Mouse (Mus musculus) gastrocnemius, postnatal 25 days (tissue): Measurements from ENCODE around the gene Stx7. TPM values are rescaled to one million over a fixed set of nuclear protein-coding genes. Genes with fewer than 3 reads are reported as not detected.
"Not testable (repeated sequence)": the region's sequence is repeated elsewhere in the genome, so short reads cannot be mapped to it uniquely, and the experiment has no call there.

Source experiments
- DNase-seq: peaks from one replicate; pipeline ENCODE4 v3.0.0; 2022
- long read RNA-seq, 2 experiments: library from polyadenylated mRNA; stranded (forward); transcript quantifications; one replicate each; pipeline ENCODE4 v2.0.0; 2021
- total RNA-seq, 2 experiments: library from RNA; stranded (reverse); gene quantifications; 1 replicate in 1 of 2; 2 replicates in 1 of 2; pipeline ENCODE4 v1.2.3; 2021

The Stx7 gene
- 10 to 100 TPM; 23.6 to 24.1 TPM for total RNA-seq
- long read RNA-seq, experiment 1, transcript Stx7-205 (10 exons, 3,435 nt), result major isoform, 37 of 42 reads
- long read RNA-seq, experiment 1, partial matches to known transcripts, result 0 of 42 reads
- long read RNA-seq, experiment 1, other reads (novel, unspliced or antisense), result 5 of 42 reads
- long read RNA-seq, experiment 2, transcript Stx7-205 (10 exons, 3,435 nt), result major isoform, 36 of 48 reads
- long read RNA-seq, experiment 2, partial matches to known transcripts, result 1 of 48 reads
- long read RNA-seq, experiment 2, other reads (novel, unspliced or antisense), result 9 of 48 reads

DNA sequence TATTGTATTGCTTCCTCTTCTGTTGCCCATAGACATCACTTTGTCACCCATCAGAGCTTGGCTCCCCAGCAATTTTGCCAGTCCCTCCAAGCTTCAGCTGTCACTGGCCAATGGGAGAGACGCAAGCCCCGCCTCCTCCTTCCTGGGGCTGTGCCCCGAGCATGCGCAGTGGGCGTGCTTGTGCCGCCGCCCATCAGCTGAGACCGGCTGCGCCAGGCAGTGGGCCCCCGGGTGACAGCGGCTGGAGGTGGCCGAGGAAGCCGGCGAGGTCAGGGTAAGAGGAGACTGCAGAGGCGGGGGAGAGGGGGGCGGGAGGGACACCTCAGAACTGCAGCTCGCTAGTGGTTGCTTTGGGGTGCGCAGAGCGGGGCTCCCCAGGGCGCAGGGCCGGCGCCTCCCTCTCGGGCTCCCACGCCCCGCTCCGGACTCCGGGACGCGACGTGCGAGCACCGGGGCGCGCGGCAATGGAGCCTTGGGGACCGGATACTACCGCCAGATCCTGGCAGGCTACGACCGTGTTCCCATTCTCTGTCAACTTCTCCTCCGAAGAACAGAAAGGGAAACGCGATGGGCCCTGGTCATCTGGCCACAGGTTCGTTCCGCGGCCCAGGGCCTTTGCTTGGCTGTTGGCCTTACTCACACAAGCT lies at the start of gene Stx7:
Gene Stx7 (plus strand): TSS at position 168 of the 647 bp plus-strand sequence.
- DNase-seq, result peak; percentile 93

GRCm38 (mm10) chr10:24101812-24102211 lies 47.3 kb upstream of the Stx7 start, which contains the start of gene Taar8c:
TSS of gene Taar8c (minus strand) at chr10:24101912.
- DNase-seq, result not testable (repeated sequence)

DNA sequence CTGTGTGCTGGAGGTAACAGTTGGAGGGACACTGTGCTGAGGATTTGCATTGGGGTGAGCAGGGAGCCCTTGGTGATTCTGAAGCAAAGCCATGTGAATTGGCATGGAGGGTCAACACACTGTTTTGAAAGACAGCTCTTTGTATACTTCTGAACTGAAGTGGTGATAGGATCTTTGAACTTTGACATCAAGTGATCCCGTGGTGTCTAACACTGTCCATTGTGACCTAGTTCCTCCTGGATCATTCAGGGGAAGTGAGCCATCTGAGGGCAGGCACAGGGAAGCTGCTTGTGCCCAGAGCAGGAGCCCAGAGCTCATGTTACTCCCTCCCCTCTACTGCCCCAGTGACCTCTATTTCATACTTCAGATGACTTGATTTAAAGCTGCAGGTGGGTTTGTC lies 45.8 kb upstream of the Stx7 start:
- not testable (repeated sequence) for DNase-seq

DNA sequence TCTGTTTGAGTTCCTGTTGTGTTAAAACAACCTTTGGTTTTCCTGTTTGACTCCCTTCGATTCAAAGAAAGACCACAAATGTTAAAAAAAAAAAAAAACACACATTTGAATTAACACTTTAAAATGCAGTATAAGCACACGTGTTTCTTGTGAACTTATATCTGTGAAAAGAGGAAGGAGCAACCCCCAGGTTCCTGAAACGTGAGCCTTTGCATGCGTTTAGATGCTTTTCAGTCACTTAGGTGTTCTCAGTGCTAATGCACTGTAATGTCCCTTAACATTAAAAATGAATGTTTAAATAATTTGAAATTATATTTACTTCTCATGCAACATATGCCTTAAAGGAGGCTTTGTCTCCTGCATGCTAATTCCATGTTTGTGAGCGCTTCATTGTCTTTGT lies 41.4 kb upstream of the Stx7 start:
- DNase-seq, result no peak

- DNase-seq, result no peak
Measured at GRCm38 (mm10) chr10:24108236-24108635, 40.9 kb upstream of the Stx7 start.

DNA sequence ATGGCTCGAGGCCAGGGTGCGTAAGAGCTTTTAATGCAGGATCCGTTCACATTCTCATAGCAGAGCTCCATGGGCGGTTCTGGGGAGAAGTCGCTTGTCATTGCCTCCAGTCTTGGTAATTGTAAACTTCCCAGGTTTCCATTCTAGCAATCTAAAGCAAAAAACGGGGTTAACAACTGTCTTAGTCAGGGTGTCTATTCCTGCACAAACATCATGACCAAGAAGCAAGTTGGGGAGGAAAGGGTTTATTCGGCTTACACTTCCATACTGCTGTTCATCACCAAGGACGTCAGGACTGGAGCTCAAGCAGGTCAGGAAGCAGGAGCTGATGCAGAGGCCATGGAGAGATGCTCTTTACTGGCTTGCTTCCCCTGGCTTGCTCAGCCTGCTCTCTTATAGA lies 39.7 kb upstream of the Stx7 start, which contains the start of gene Taar9:
Gene Taar9 (minus strand): TSS at position 101 of the 400 bp plus-strand sequence.
- DNase-seq, result not testable (repeated sequence)

DNA sequence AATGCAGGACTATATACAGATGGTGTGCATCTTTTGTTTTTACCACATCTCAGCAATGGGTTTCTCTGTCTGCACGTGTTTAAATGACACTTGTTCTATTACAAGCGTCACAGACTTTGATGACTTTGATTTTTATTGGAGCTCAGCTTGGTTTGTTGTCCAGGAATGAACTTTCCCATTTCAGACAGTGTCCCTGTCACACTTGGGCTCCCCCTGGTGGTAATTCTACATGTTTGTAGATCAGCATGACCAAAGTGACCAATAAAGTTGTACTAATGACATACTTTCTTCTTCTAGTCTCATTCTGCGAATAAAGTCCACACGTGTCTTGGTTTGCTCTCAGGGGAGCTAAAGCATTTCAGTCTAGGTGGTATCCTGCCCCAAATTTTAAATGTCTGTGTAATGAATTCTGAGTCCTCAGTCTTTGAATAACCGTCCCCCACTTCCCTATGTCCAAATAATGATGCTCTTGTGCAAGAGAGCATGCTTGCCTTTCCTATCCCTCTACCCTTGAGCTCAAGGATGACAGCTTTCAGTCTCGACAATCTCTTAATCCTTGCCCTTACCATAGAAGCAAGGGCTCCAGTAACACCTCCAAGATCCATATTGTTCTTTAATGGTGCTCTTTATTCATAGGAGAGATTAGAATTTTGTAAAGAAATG lies 37.9 kb upstream of the Stx7 start:
- DNase-seq, result no peak

DNA sequence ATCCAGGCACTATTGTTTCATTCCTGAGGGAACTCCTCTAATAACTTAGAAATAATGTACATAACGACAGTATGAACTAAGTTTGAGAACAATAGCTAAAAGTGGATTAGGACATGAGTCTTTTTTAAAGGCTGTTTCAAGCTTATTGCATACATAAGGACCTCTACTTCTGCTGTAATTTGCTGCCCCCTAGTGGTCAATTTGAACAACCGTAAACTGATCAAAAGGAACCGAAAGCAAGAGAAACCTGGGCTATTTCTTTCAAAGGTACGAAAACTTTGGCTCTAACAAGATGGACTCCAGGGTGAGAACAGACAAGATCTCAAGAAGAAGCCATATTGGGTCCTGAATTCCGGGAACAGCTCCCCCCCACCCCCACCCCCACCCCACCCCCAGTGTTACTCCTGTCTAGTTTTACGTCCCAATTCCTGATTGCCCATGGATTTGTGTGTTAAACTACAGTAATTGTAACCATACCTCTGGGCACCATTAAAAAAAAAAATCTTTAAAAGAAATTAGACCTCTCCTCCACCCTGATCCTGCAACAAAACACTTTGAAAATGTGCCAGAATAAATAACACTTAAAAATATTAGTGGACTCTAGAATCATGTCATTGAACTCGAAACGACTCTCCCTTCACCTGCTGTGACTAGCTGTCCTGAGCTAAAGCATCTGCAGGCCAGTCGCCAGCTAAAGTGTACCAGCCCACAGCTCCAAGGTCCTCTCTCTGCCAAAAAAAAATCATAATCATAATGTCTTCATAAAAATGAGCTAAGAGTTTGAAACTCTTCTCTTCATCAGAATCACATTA lies 17.4 kb upstream of the Stx7 start:
- no peak for DNase-seq

- DNase-seq, result no peak
Measured at GRCm38 (mm10) chr10:24132273-24132672, 16.8 kb upstream of the Stx7 start.

DNA sequence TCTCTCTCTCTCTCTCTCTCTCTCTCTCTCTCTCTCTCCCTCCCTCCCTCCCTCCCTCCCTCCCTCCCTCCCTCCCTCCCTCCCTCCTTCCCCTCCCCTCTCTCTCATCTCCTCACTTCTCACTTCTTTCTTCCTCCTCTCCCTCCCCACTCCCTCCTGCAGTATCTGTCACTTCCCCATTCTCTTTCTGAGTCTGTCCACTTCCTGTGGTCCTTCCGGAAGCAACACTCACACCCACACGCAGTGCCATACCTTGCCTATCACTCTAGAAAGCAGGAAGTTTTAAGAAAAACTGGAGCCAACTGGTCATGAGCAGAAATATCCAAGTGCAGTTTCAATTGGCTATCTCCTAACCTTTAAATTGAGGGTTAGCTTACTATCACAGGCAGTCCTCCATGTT lies 16.0 kb upstream of the Stx7 start:
- DNase-seq, result no peak

DNA sequence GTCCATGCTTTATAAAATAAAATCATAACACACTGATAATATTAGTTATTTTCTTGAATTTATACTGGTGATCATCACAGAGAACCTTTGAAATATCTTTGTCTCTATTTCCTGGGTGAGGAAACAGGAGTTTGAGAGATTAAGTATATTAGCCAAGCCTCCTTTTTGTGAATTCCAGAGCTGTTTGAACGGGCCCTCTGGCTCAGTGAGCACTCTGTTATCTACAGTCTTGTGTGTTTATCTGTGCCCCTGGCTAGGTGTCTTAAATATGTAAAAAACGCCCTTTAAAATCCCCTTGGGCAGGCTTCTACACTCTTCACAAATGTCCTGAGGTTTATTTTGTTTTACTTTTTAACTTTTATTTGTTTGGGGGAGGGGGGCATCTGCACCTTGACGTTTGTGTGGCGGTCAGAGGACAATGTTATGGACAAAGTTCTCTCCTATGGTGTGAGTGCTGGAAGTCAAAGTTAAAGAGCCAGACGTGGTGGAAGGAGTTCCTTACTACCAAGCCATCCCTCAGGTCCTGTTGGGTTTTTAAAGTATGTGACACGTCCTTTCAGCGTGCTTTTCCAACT lies 14.9 kb upstream of the Stx7 start:
- DNase-seq, result no peak

DNA sequence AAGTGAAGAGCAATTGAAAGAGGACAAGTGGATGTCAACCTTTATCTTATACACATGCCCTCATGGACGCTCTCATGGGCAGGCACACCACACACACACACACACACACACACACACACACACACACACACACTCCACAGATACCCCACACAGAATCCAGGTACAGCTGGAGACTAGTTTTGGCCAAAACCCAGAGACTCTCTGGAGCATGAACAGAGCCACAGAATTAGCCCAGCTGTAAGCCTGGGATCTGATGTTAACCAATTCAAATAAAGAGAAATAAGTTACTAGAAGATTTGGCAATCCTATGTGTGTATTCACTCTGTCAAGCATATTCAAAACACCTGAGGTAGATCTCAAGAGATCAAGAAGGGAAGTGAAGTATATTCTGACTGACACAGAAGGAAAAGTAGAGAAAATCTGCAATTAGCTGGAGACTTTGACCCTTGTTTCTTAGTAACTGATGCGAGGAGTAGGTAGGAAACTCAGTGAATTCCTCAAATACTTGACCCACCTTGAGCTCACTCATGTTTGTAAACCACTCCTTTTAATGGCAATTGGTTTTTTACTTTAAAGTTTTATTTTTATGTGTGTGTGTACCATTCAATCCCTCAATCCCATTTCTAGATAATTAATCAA lies 10.4 kb upstream of the Stx7 start:
- DNase-seq, result no peak

GRCm38 (mm10) chr10:24142735-24143134 lies 6.4 kb upstream of the Stx7 start:
- DNase-seq, result no peak

GRCm38 (mm10) chr10:24150086-24150485 lies 984 bp downstream of the Stx7 start:
- no peak for DNase-seq

GRCm38 (mm10) chr10:24158470-24159254 lies 9.6 kb downstream of the Stx7 start:
- DNase-seq, result no peak

DNA sequence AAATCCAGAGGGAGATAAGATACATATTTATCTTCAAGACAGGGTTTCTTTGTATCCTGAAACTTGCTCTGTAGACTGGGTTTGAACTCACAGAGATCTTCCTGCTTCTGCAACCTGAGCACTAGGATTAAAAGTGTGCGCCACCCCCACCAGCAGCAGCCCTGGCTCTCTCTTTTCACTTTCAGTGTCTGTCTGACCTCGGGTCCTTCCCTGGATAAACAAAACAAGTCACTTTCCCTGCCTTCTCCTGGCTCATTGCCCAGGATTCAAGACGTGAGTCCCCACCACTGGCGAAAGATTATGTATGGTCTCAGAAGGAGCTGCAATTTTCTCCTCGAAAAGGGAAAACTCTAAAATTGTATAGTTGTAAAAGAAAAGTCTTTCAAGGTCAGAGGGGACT lies 10.5 kb downstream of the Stx7 start:
- no peak for DNase-seq

DNA sequence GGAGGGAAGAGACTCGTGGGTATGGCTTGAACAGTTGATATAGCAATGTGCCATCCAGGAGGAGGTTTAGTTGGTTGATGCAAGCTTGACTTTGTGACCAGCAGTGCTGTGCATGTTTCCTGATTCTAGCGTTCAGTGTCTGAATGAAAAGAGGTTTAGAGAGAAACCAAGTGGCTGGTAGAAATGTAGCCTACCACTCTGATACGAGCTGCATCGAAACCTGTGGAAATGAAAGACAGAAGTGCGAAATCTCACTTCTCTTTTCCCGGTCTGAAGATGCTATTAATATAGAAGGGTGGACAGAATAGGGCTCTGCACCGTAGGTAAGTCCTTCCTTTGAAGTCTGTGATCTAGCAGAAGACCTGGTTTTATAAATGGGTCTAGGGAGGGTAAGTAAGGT lies 11.2 kb downstream of the Stx7 start:
- no peak for DNase-seq

DNA sequence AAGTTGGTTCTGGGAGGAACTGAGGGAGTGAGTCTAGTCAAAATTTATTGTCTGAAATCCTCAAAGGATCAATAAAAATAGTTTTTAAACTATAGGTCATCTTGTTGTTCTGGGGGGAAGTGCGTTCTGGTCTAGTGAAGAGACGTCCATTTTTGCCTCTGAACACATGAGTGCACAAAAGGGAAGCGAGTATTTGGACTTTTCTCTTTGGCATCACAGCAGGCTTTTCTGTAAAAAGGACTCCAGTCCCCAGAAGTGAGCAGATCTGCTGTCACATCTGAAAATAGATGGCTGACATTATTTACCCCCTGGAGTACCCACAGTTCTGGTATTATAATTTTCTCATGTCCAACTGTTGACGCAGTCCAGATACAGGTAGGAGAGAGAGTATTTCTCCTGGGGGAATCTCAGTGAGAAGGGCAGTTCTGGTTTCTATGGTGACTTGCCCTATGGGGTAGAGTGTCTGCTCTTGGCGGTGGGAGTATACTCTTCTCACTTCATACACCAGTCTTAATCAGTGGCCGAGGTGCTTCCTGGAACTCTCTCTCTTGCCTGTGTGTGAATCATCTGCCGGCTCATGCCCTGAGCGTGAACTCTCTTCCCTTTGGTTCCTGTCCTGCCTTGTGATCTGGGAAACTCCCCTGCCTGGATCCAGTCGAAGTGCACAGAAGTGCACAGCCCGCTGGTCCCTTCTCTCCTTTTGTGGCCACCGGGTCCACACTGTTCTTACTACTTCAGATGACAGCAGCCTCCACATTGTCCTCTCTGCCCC lies 15.2 kb downstream of the Stx7 start:
- DNase-seq, result peak; percentile 24

- DNase-seq, result no peak
Measured at GRCm38 (mm10) chr10:24164909-24165304, 15.8 kb downstream of the Stx7 start.

DNA sequence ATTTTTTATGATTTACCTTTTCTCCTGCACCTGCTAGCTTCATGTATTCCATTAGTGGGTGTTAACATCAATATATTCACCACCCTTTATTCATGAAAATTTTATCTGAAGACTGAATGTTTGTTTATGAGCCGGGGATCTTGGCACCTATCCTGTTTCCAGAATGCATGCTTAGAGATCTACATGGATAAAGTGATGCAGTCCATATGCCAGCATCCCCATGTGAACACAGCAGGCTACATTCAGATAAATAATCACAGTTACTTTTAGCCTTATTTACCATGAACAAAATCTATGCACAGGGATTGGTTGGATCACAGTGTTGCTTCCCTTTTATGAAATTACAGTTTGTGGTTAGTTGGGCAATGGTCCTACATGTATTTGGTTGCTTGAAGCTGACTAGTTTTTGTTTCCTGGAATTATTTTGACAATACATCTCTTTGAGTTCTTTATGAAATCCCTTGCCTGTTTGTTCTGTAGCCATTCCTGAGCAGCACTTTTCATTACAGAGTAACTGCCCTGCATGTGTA lies 16.5 kb downstream of the Stx7 start:
- DNase-seq, result no peak
